Mouse (Mus musculus): Measurements from ENCODE around the gene Tns4. TPM values are rescaled to one million over a fixed set of nuclear protein-coding genes. Genes with fewer than 3 reads are reported as not detected.

Gene Tns4
- polyA plus RNA-seq, 1 experiment from 2014 or later: 0.09 TPM

- H3K9ac ChIP-seq (replicated peaks): no peak overlapping the region
- no peak overlapping the region for H3K4me2 ChIP-seq
- whole genome bisulfite sequencing: 70% methylated on average over 8 of the region's 8 CpGs
- no peak overlapping the region for H3K27ac ChIP-seq (replicated peaks)
- no peaks in the 10 kb centered on the region for H3K9me3 ChIP-seq (replicated peaks)
- ATAC-seq (ENCODE audit: low FRiP score): no peak
- H3K36me3 ChIP-seq: no peaks in the 10 kb centered on the region
- H3K4me1 ChIP-seq: no peaks in the 10 kb centered on the region
- no peaks in the 10 kb centered on the region for H3K27me3 ChIP-seq (replicated peaks)
- H3K4me3 ChIP-seq (replicated peaks): no peak overlapping the region
These were observed 7.0 kb downstream of the Tns4 start for GRCm38 (mm10) chr11:99082098-99082497.

GRCm38 (mm10) chr11:99081566-99081965 is 7.5 kb downstream of the Tns4 start:
- H3K9me3 ChIP-seq (replicated peaks): no peaks in the 10 kb centered on the region
- no peak overlapping the region for H3K4me3 ChIP-seq (replicated peaks)
- no peak for ATAC-seq (ENCODE audit: low FRiP score)
- WGBS: 82% methylated on average over 3 of the region's 3 CpGs
- H3K27ac ChIP-seq (replicated peaks): no peak overlapping the region
- H3K9ac ChIP-seq (replicated peaks): no peak overlapping the region
- H3K4me2 ChIP-seq: no peak overlapping the region
- H3K4me1 ChIP-seq: no peaks in the 10 kb centered on the region
- H3K36me3 ChIP-seq: no peaks in the 10 kb centered on the region
- no peaks in the 10 kb centered on the region for H3K27me3 ChIP-seq (replicated peaks)

GRCm38 (mm10) chr11:99080902-99081543 is 8.1 kb downstream of the Tns4 start:
- Histone ChIP-seq H3K4me1 (no peaks in the 10 kb centered on the region), H3K9ac (replicated peaks) (no peak overlapping the region), H3K36me3 (no peaks in the 10 kb centered on the region), H3K27me3 (replicated peaks) (no peaks in the 10 kb centered on the region), H3K4me2 (no peak overlapping the region), H3K4me3 (replicated peaks) (no peak overlapping the region), H3K27ac (replicated peaks) (no peak overlapping the region), H3K9me3 (replicated peaks) (no peaks in the 10 kb centered on the region)
- WGBS: 92% methylated on average over 9 of the region's 9 CpGs
- no peak for ATAC-seq (ENCODE audit: low FRiP score)

- no peaks in the 10 kb centered on the region for H3K27me3 ChIP-seq (replicated peaks)
- 87% methylated on average over 8 of the region's 8 CpGs for WGBS
- H3K36me3 ChIP-seq: no peaks in the 10 kb centered on the region
- no peak for ATAC-seq (ENCODE audit: low FRiP score)
- H3K4me3 ChIP-seq (replicated peaks): no peak overlapping the region
- peaks cover 5% of the 10 kb centered on the region; the same call in 1 of the 2 replicates for H3K4me1 ChIP-seq
- H3K27ac ChIP-seq (replicated peaks): no peak overlapping the region
- no peak overlapping the region for H3K4me2 ChIP-seq
- H3K9ac ChIP-seq (replicated peaks): no peak overlapping the region
- H3K9me3 ChIP-seq (replicated peaks): no peaks in the 10 kb centered on the region
These were observed 11.2 kb downstream of the Tns4 start for GRCm38 (mm10) chr11:99077869-99078268.

GRCm38 (mm10) chr11:99076744-99077319 is 12.3 kb downstream of the Tns4 start:
- Histone ChIP-seq H3K4me3 (replicated peaks) (no peak overlapping the region), H3K9ac (replicated peaks) (no peak overlapping the region), H3K27ac (replicated peaks) (no peak overlapping the region), H3K36me3 (no peaks in the 10 kb centered on the region), H3K4me1 (peaks cover 7% of the 10 kb centered on the region), H3K4me2 (no peak overlapping the region), H3K9me3 (replicated peaks) (no peaks in the 10 kb centered on the region), H3K27me3 (replicated peaks) (no peaks in the 10 kb centered on the region)
- 74% methylated on average over 5 of the region's 5 CpGs for WGBS
- ATAC-seq (ENCODE audit: low FRiP score): no peak

- no peak overlapping the region for H3K27ac ChIP-seq (replicated peaks)
- ATAC-seq (ENCODE audit: low FRiP score): no peak
- no peaks in the 10 kb centered on the region for H3K27me3 ChIP-seq (replicated peaks)
- H3K9me3 ChIP-seq (replicated peaks): no peaks in the 10 kb centered on the region
- no peak overlapping the region for H3K4me2 ChIP-seq
- H3K4me1 ChIP-seq: peaks cover 11% of the 10 kb centered on the region
- 76% methylated on average over 5 of the region's 5 CpGs for WGBS
- H3K9ac ChIP-seq (replicated peaks): no peak overlapping the region
- no peak overlapping the region for H3K4me3 ChIP-seq (replicated peaks)
- H3K36me3 ChIP-seq: no peaks in the 10 kb centered on the region
These were observed 15.3 kb downstream of the Tns4 start for GRCm38 (mm10) chr11:99073781-99074180.

GRCm38 (mm10) chr11:99071866-99072265 is 17.2 kb downstream of the Tns4 start:
- no peak for ATAC-seq (ENCODE audit: low FRiP score)
- Histone ChIP-seq H3K9me3 (replicated peaks) (no peaks in the 10 kb centered on the region), H3K4me1 (peaks cover 11% of the 10 kb centered on the region), H3K36me3 (no peaks in the 10 kb centered on the region), H3K4me3 (replicated peaks) (no peak overlapping the region), H3K4me2 (no peak overlapping the region), H3K27ac (replicated peaks) (no peak overlapping the region), H3K9ac (replicated peaks) (no peak overlapping the region), H3K27me3 (replicated peaks) (no peaks in the 10 kb centered on the region)
- 7% methylated on average over 6 of the region's 6 CpGs for WGBS

- Histone ChIP-seq H3K36me3 (no peaks in the 10 kb centered on the region), H3K4me2 (no peak overlapping the region), H3K9me3 (replicated peaks) (no peaks in the 10 kb centered on the region), H3K4me3 (replicated peaks) (no peak overlapping the region), H3K27ac (replicated peaks) (no peak overlapping the region), H3K4me1 (peaks cover 9% of the 10 kb centered on the region), H3K27me3 (replicated peaks) (no peaks in the 10 kb centered on the region), H3K9ac (replicated peaks) (no peak overlapping the region)
- 79% methylated on average over 5 of the region's 5 CpGs for WGBS
- no peak for ATAC-seq (ENCODE audit: low FRiP score)
These were observed 20.7 kb downstream of the Tns4 start for GRCm38 (mm10) chr11:99068455-99068854.

- 91% methylated on average over 8 of the region's 8 CpGs for WGBS
- Histone ChIP-seq H3K9me3 (replicated peaks) (no peaks in the 10 kb centered on the region), H3K36me3 (no peaks in the 10 kb centered on the region), H3K9ac (replicated peaks) (no peak overlapping the region), H3K4me1 (peaks cover 9% of the 10 kb centered on the region), H3K4me2 (no peak overlapping the region), H3K27ac (replicated peaks) (no peak overlapping the region), H3K4me3 (replicated peaks) (no peak overlapping the region), H3K27me3 (replicated peaks) (no peaks in the 10 kb centered on the region)
- no peak for ATAC-seq (ENCODE audit: low FRiP score)
These were observed 21.5 kb downstream of the Tns4 start for GRCm38 (mm10) chr11:99067591-99067990.

- Histone ChIP-seq H3K9me3 (replicated peaks) (no peaks in the 10 kb centered on the region), H3K4me2 (no peak overlapping the region), H3K27ac (replicated peaks) (no peak overlapping the region), H3K9ac (replicated peaks) (no peak overlapping the region), H3K27me3 (replicated peaks) (no peaks in the 10 kb centered on the region), H3K4me3 (replicated peaks) (no peak overlapping the region), H3K4me1 (peaks cover 3% of the 10 kb centered on the region; the same call in 1 of the 2 replicates), H3K36me3 (no peaks in the 10 kb centered on the region)
- 22% methylated on average over 2 of the region's 2 CpGs for WGBS
- ATAC-seq (ENCODE audit: low FRiP score): no peak
These were observed 23.1 kb downstream of the Tns4 start for GRCm38 (mm10) chr11:99065979-99066378.

- 80% methylated on average over 3 of the region's 3 CpGs for WGBS
These were observed 23.8 kb downstream of the Tns4 start for GRCm38 (mm10) chr11:99065353-99065752.

GRCm38 (mm10) chr11:99063406-99064131 is 25.5 kb downstream of the Tns4 start:
- Histone ChIP-seq H3K9ac (replicated peaks) (no peak overlapping the region), H3K36me3 (no peaks in the 10 kb centered on the region), H3K4me3 (replicated peaks) (no peak overlapping the region), H3K27me3 (replicated peaks) (no peaks in the 10 kb centered on the region), H3K4me1 (peaks cover 3% of the 10 kb centered on the region; the same call in 1 of the 2 replicates), H3K9me3 (replicated peaks) (no peaks in the 10 kb centered on the region), H3K4me2 (no peak overlapping the region), H3K27ac (replicated peaks) (no peak overlapping the region)
- WGBS: 58% methylated on average over 8 of the region's 8 CpGs
- no peak for ATAC-seq (ENCODE audit: low FRiP score)

More at GRCm38 (mm10) chr11:99065353-99065752, 23.8 kb downstream of the Tns4 start:
- Histone ChIP-seq H3K36me3 (no peaks in the 10 kb centered on the region), H3K4me1 (peaks cover 3% of the 10 kb centered on the region; the same call in 1 of the 2 replicates), H3K27ac (replicated peaks) (no peak overlapping the region), H3K4me3 (replicated peaks) (no peak overlapping the region), H3K9ac (replicated peaks) (no peak overlapping the region), H3K9me3 (replicated peaks) (no peaks in the 10 kb centered on the region), H3K4me2 (no peak overlapping the region), H3K27me3 (replicated peaks) (no peaks in the 10 kb centered on the region)
- no peak for ATAC-seq (ENCODE audit: low FRiP score)

All from neural tube, embryonic 15.5 days (tissue).